In the genomic region with DNA sequence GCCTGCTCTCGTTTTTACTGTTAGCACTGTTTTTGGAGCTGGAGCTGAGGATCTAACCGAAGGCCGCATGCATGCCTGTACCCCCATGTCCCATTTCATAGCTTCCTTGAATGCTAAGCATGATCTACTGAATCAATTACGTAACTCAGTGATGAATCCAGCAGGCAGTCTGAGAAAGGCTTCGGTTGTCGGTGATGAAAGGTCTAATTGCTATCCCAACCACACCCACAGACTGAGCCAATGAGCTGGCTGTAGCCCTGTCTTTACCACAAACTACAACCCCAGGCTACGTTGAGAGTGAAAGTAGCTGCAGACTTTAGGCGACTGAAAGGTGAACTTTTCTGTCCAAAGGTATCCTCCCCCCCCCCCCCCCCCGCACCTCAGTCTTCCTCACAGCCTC, we compare ENCODE assay signal across 8 mouse cellular contexts. TPM values are rescaled to one million over a fixed set of nuclear protein-coding genes. Genes with fewer than 3 reads are reported as not detected.
DNase-seq lines count a peak whose midpoint lies in the region; ATAC-seq and TF ChIP-seq lines count a peak whose summit lies in the region.

No protein-coding gene starts in this region.

- no peaks in the 10 kb centered on the region for H3K9me3 ChIP-seq in erythroblast, embryonic 14.5 days (ENCODE audit: control insufficient read depth, low read length)
- H3K9me3 ChIP-seq in MEL (replicated peaks; ENCODE audit: insufficient read depth, low read length) = no peaks in the 10 kb centered on the region
- no peaks in the 10 kb centered on the region for H3K9me3 ChIP-seq in hindbrain, embryonic 11.5 days (ENCODE audit: control insufficient read depth, low read length)

- peak; percentile 19 for DNase-seq in MEL (ENCODE audit: low read depth, low spot score)
- DNase-seq in hindbrain, embryonic 11.5 days (ENCODE audit: low spot score) = no peak
- no peak for DNase-seq in T-cell, adult 2 months (ENCODE audit: low spot score)
- DNase-seq in right cerebral cortex, postnatal 14 days = no peak
- no peak for DNase-seq in adrenal gland, postnatal 36 days

- H3K4me2 ChIP-seq in hindbrain, embryonic 11.5 days (replicated peaks; ENCODE audit: low read depth, low read length) = no peak overlapping the region

- TF ChIP-seq CTCF in MEL (IDR thresholded peaks at IDR 0.05 in 2 of 3, conservative IDR thresholded peaks at IDR 0.05 in 1 of 3; ENCODE audit: control insufficient read depth in 1 of 3, insufficient read depth in 1 of 3, low read depth in 2 of 3, low read length in 3 of 3, poor library complexity in 1 of 3, severe bottlenecking in 1 of 3) = no peak

- peaks cover 20% of the 10 kb centered on the region for H3K79me2 ChIP-seq in MEL (ENCODE audit: control insufficient read depth, insufficient read depth, low read length, poor library complexity)

- H3K4me3 ChIP-seq in erythroblast, embryonic 14.5 days (replicated peaks) = peak overlapping the region; percentile 97
- peak overlapping the region in 1 of 2 experiments; percentile 88; a peak in 3 of 4 replicates for H3K4me3 ChIP-seq in MEL (ENCODE audit: control insufficient read depth in 1 of 2, insufficient read depth in 1 of 2, low read depth in 2 of 2, low read length in 2 of 2)
- H3K4me3 ChIP-seq in hindbrain, embryonic 11.5 days (ENCODE audit: low read depth, low read length) = peak overlapping the region; percentile 93; the same call in 1 of the 2 replicates

- H3K9ac ChIP-seq in MEL (ENCODE audit: control insufficient read depth, low read depth, low read length, poor library complexity, severe bottlenecking) = peak overlapping the region; percentile 98
- no peak overlapping the region for H3K9ac ChIP-seq in hindbrain, embryonic 11.5 days (ENCODE audit: low read depth, low read length)

- ATAC-seq in erythroblast, adult 5-6 weeks (replicated peaks; ENCODE audit: low FRiP score, poor library complexity, severe bottlenecking) = no peak
- ATAC-seq in hindbrain, embryonic 11.5 days (ENCODE audit: low FRiP score) = no peak
- peak; percentile 45 for ATAC-seq in megakaryocyte, adult 5-6 weeks (ENCODE audit: poor library complexity, severe bottlenecking)

- no peak overlapping the region for H3K27ac ChIP-seq in MEL (ENCODE audit: control insufficient read depth, low read depth, low read length)
- H3K27ac ChIP-seq in hindbrain, embryonic 11.5 days (ENCODE audit: low read depth, low read length) = no peak overlapping the region

- H3K4me1 ChIP-seq in erythroblast, embryonic 14.5 days (ENCODE audit: control insufficient read depth) = peaks cover 34% of the 10 kb centered on the region
- peaks cover 2 to 10% of the 10 kb centered on the region in 2 experiments; a peak in 2 of 4 replicates for H3K4me1 ChIP-seq in MEL (ENCODE audit: control insufficient read depth in 1 of 2, insufficient read depth in 2 of 2, low read length in 2 of 2)
- H3K4me1 ChIP-seq in hindbrain, embryonic 11.5 days (replicated peaks; ENCODE audit: control insufficient read depth, insufficient read depth, low read length) = 0 out of 2 replicates have a peak, but pooled peaks cover 5% of the 10 kb centered on the region

- TF ChIP-seq RAD21 in MEL (IDR thresholded peaks at IDR 0.05; ENCODE audit: low read depth, low read length) = no peak

- no peak for TF ChIP-seq EP300 in MEL (IDR thresholded peaks at IDR 0.05; ENCODE audit: low read depth in 1 of 2, low read length in 2 of 2)

- 70% methylated on average over 8 of the region's 9 CpGs for WGBS in hindbrain, embryonic 11.5 days

- TF ChIP-seq POLR2A in MEL (IDR thresholded peaks at IDR 0.05; ENCODE audit: control insufficient read depth in 1 of 2, insufficient read depth in 1 of 2, low read depth in 1 of 2, low read length in 2 of 2, poor library complexity in 1 of 2) = no peak

- no peaks in the 10 kb centered on the region for H3K27me3 ChIP-seq in erythroblast, embryonic 14.5 days (ENCODE audit: control insufficient read depth)
- H3K27me3 ChIP-seq in MEL (ENCODE audit: control insufficient read depth in 1 of 2, insufficient read depth in 2 of 2, low read length in 2 of 2) = no peaks in the 10 kb centered on the region
- no peaks in the 10 kb centered on the region for H3K27me3 ChIP-seq in hindbrain, embryonic 11.5 days (ENCODE audit: control insufficient read depth, insufficient read depth, low read length)

- H3K36me3 ChIP-seq in erythroblast, embryonic 14.5 days (ENCODE audit: control insufficient read depth) = peaks cover 47% of the 10 kb centered on the region
- peaks cover 2 to 5% of the 10 kb centered on the region in 2 experiments; a peak in 2 of 4 replicates for H3K36me3 ChIP-seq in MEL (ENCODE audit: control insufficient read depth in 1 of 2, insufficient read depth in 2 of 2, low read length in 2 of 2)
- no peaks in the 10 kb centered on the region; the same call in 1 of the 2 replicates for H3K36me3 ChIP-seq in hindbrain, embryonic 11.5 days (ENCODE audit: control insufficient read depth, insufficient read depth, low read length)

TF ChIP-seq in MEL, 35 proteins besides CTCF, POLR2A, EP300 and RAD21 (continues in another document):
- TF ChIP-seq CHD1 (IDR thresholded peaks at IDR 0.05; ENCODE audit: low read depth, low read length) = no peak
- no peak for TF ChIP-seq ELF1 (IDR thresholded peaks at IDR 0.05; ENCODE audit: low read depth, low read length)
- TF ChIP-seq CHD2 (IDR thresholded peaks at IDR 0.05; ENCODE audit: low read length) = no peak
- no peak for TF ChIP-seq MYB (IDR thresholded peaks at IDR 0.05; ENCODE audit: low read depth, low read length)
- TF ChIP-seq ZKSCAN1 (IDR thresholded peaks at IDR 0.05; ENCODE audit: low read depth, low read length) = no peak
- TF ChIP-seq MAX (IDR thresholded peaks at IDR 0.05; ENCODE audit: low read length) = no peak
- no peak for TF ChIP-seq GABPA (IDR thresholded peaks at IDR 0.05; ENCODE audit: low read depth, low read length)
- no peak for TF ChIP-seq TCF12 (IDR thresholded peaks at IDR 0.05; ENCODE audit: low read depth, low read length)

RNA-seq across cellular contexts. Expression of a gene that starts 1.5 kb away (rescaled TPM):
- 2.3 and 2.7 TPM in 2 replicates for polyA plus RNA-seq in erythroblast, embryonic 14.5 days (2012)
- total RNA-seq in erythroblast, adult 5-6 weeks (2015; ENCODE audit: low replicate concordance) = 14.2 and 28.2 TPM in 2 replicates
- total RNA-seq in erythroblast, adult 5-6 weeks (2017; ENCODE audit: low replicate concordance) = 8.1 and 8.6 TPM in 2 replicates
- 51.1 and 56.2 TPM in 2 replicates for total RNA-seq in MEL (2012; rRNA removed)
- 100 to 1,000 TPM in 1 of 2 experiments, not detected in 1; 104 TPM for polyA plus RNA-seq in MEL (2012; ENCODE audit: insufficient read depth in 1 of 2, insufficient read length in 2 of 2, low read depth in 1 of 2, low replicate concordance in 2 of 2, missing spikeins in 1 of 2)
- 48.1 and 50.1 TPM in 2 replicates for polyA plus RNA-seq in hindbrain, embryonic 11.5 days (2014; fragmentation: Nextera tagmentation; extraction: Ambion mirVana)
- total RNA-seq in megakaryocyte, adult 5-6 weeks (2015) = 58.9 and 59.1 TPM in 2 replicates
- total RNA-seq in megakaryocyte, adult 5-6 weeks (2017) = 38.2 and 44.0 TPM in 2 replicates
- total RNA-seq in adrenal gland, postnatal 36 days (2021) = 100 to 1,000 TPM; 135 to 214 TPM

RNA-seq across cellular contexts. Expression of a gene that starts 11.7 kb away (rescaled TPM):
- not detected in 2 replicates for polyA plus RNA-seq in erythroblast, embryonic 14.5 days (2012)
- total RNA-seq in erythroblast, adult 5-6 weeks (2015; ENCODE audit: low replicate concordance) = not detected in 2 replicates
- total RNA-seq in erythroblast, adult 5-6 weeks (2017; ENCODE audit: low replicate concordance) = not detected in 2 replicates
- not detected in 2 replicates for total RNA-seq in MEL (2012; rRNA removed)
- polyA plus RNA-seq in MEL (2012; ENCODE audit: insufficient read depth in 1 of 2, insufficient read length in 2 of 2, low read depth in 1 of 2, low replicate concordance in 2 of 2, missing spikeins in 1 of 2) = under 1 TPM in 1 of 2 experiments, not detected in 1; 0.67 TPM
- polyA plus RNA-seq in hindbrain, embryonic 11.5 days (2014; fragmentation: Nextera tagmentation; extraction: Ambion mirVana) = 0.12 TPM in 1 of 2 replicates, not detected in the other
- total RNA-seq in megakaryocyte, adult 5-6 weeks (2015) = not detected in 2 replicates
- total RNA-seq in megakaryocyte, adult 5-6 weeks (2017) = not detected in 2 replicates
- not detected for total RNA-seq in adrenal gland, postnatal 36 days (2021)

RNA-seq across cellular contexts. Expression of a gene that starts 20.7 kb away (rescaled TPM):
- polyA plus RNA-seq in erythroblast, embryonic 14.5 days (2012) = 0.12 and 0.22 TPM in 2 replicates
- total RNA-seq in erythroblast, adult 5-6 weeks (2015; ENCODE audit: low replicate concordance) = 1.9 and 7.9 TPM in 2 replicates
- total RNA-seq in erythroblast, adult 5-6 weeks (2017; ENCODE audit: low replicate concordance) = 3.5 and 3.9 TPM in 2 replicates
- 3.6 and 5.0 TPM in 2 replicates for total RNA-seq in MEL (2012; rRNA removed)
- polyA plus RNA-seq in MEL (2012; ENCODE audit: insufficient read depth in 1 of 2, insufficient read length in 2 of 2, low read depth in 1 of 2, low replicate concordance in 2 of 2, missing spikeins in 1 of 2) = 1 to 10 TPM in 1 of 2 experiments, not detected in 1; 6.3 TPM
- 35.9 and 42.6 TPM in 2 replicates for polyA plus RNA-seq in hindbrain, embryonic 11.5 days (2014; fragmentation: Nextera tagmentation; extraction: Ambion mirVana)
- total RNA-seq in megakaryocyte, adult 5-6 weeks (2015) = 31.7 and 34.7 TPM in 2 replicates
- 24.5 and 28.3 TPM in 2 replicates for total RNA-seq in megakaryocyte, adult 5-6 weeks (2017)
- 10 to 100 TPM; 48.2 to 56.7 TPM for total RNA-seq in adrenal gland, postnatal 36 days (2021)

RNA-seq across cellular contexts. Expression of a gene that starts 31.3 kb away (rescaled TPM):
- polyA plus RNA-seq in erythroblast, embryonic 14.5 days (2012) = not detected in 2 replicates
- total RNA-seq in erythroblast, adult 5-6 weeks (2015; ENCODE audit: low replicate concordance) = not detected in 2 replicates
- not detected in 2 replicates for total RNA-seq in erythroblast, adult 5-6 weeks (2017; ENCODE audit: low replicate concordance)
- not detected in 2 replicates for total RNA-seq in MEL (2012; rRNA removed)
- polyA plus RNA-seq in MEL (2012; ENCODE audit: insufficient read depth in 1 of 2, insufficient read length in 2 of 2, low read depth in 1 of 2, low replicate concordance in 2 of 2, missing spikeins in 1 of 2) = under 1 TPM in 1 of 2 experiments, not detected in 1; 0.08 TPM
- polyA plus RNA-seq in hindbrain, embryonic 11.5 days (2014; fragmentation: Nextera tagmentation; extraction: Ambion mirVana) = 0.15 TPM in 1 of 2 replicates, not detected in the other
- not detected in 2 replicates for total RNA-seq in megakaryocyte, adult 5-6 weeks (2015)
- not detected in 2 replicates for total RNA-seq in megakaryocyte, adult 5-6 weeks (2017)
- not detected for total RNA-seq in adrenal gland, postnatal 36 days (2021)

RNA-seq across cellular contexts. Expression of a gene that starts 57.4 kb away (rescaled TPM):
- polyA plus RNA-seq in erythroblast, embryonic 14.5 days (2012) = 0.13 and 0.42 TPM in 2 replicates
- 0.19 and 1.9 TPM in 2 replicates for total RNA-seq in erythroblast, adult 5-6 weeks (2015; ENCODE audit: low replicate concordance)
- total RNA-seq in erythroblast, adult 5-6 weeks (2017; ENCODE audit: low replicate concordance) = 2.7 and 3.5 TPM in 2 replicates
- 16.0 and 21.0 TPM in 2 replicates for total RNA-seq in MEL (2012; rRNA removed)
- polyA plus RNA-seq in MEL (2012; ENCODE audit: insufficient read depth in 1 of 2, insufficient read length in 2 of 2, low read depth in 1 of 2, low replicate concordance in 2 of 2, missing spikeins in 1 of 2) = 10 to 100 TPM in 1 of 2 experiments, not detected in 1; 18.4 TPM
- polyA plus RNA-seq in hindbrain, embryonic 11.5 days (2014; fragmentation: Nextera tagmentation; extraction: Ambion mirVana) = 22.2 and 22.3 TPM in 2 replicates
- total RNA-seq in megakaryocyte, adult 5-6 weeks (2015) = 4.5 and 4.8 TPM in 2 replicates
- 6.5 and 7.4 TPM in 2 replicates for total RNA-seq in megakaryocyte, adult 5-6 weeks (2017)
- 10 to 100 TPM; 30.7 to 31.1 TPM for total RNA-seq in adrenal gland, postnatal 36 days (2021)
